Mouse (Mus musculus) liver, embryonic 14.5 days (tissue): ENCODE data around the gene Junb.

Source experiments
- CTCF ChIP-seq: IDR thresholded peaks from 2 replicates; pipeline ENCODE4 v1.5.1; 2016; ENCODE audit warnings: antibody characterized with exemption, low read depth, control low read depth
- EP300 ChIP-seq: IDR thresholded peaks from 2 replicates; pipeline ENCODE4 v1.6.1; 2016; ENCODE audit warnings: antibody characterized with exemption, low read depth

DNA sequence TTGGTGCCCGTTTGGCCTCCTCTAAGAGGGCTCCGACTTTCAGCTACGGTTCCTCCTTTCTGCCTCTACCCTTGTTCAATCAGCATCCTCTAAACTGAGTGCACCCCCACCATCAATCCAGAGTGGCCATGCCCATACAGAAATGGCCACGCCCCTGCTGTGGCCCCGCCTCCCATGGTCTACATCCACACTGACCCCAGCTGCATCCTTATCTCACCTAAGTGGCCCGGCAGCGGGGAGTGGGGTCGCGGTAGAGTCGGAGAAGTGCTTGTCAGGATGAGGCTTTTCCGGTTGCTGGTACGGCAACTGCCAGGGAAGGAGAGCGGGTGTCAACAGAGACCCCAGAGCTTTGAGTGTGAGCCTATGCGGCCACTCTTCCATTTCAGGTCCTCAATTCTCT, 43.0 kb downstream of the Junb start:
- no peak for TF ChIP-seq CTCF
- TF ChIP-seq EP300 = no peak
